Mouse (Mus musculus) T-helper 17 cell (primary cell): ENCODE results near the gene Scaf4.
"Not testable (repeated sequence)": the region's sequence is repeated elsewhere in the genome, so short reads cannot be mapped to it uniquely, and the experiment has no call there.

Source experiments
- in situ Hi-C, 2 experiments: fragments of 300-600 bp; cut with MboI, MseI; formaldehyde crosslinking; loops; 1 replicate in 1 of 2; 2 replicates in 1 of 2; pipeline ENCODE4 v1.15.1; 2025; ENCODE audit warnings: high pct_unique_total_duplicates in 2 of 2

Gene Scaf4

DNA sequence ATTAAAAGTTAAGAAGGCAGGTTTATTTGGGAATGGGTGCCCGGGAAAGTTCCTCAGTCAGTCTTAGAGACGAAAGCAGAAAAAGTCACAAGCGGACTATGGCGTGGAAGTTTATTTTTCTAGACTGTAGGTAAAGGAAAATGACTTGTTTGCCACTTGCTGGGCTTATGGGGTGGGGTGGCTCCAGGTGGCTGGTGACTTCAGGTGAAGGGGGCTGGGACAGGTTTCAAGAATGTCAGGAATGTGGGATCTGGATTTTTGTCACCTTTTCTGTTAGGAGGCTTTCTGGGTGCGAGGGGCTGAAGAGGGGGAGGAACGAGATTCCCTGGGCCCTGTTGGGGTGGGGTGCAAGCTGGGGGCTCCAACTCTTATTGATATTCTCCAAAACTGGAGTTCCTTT is 7.4 kb upstream of the Scaf4 start:
- in situ Hi-C loops, result no loop called here

- in situ Hi-C loops, result no loop called here
Measured at GRCm38 (mm10) chr16:90290962-90291361, 6.7 kb upstream of the Scaf4 start.

DNA sequence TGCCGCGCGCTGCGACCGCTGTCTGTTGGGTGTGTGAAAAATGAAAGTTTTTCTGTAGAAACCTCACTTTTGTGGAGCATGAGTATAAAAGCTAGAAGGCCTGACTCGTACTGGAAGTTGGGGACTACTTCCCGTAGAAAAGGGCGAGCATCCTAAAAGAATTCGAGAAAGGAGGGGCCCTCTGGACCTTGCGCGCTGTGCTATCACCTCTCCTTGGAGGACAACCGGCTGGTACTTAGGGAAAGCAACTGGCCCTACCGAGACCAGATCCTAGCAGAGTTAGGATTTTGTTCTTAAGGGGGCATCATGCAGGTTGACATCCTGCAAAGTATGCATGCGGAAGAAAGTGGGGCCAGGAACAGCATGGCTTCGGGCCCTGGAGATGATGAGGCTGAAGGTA is 613 bp upstream of the Scaf4 start:
- in situ Hi-C loops, result loop anchor here in 1 of 2 experiments (5.0 kb wide), 1 partner anchor 448 kb away; no protein-coding TSS in a partner anchor

GRCm38 (mm10) chr16:90283266-90283904 is 918 bp downstream of the Scaf4 start:
- in situ Hi-C loops, result no loop called here

DNA sequence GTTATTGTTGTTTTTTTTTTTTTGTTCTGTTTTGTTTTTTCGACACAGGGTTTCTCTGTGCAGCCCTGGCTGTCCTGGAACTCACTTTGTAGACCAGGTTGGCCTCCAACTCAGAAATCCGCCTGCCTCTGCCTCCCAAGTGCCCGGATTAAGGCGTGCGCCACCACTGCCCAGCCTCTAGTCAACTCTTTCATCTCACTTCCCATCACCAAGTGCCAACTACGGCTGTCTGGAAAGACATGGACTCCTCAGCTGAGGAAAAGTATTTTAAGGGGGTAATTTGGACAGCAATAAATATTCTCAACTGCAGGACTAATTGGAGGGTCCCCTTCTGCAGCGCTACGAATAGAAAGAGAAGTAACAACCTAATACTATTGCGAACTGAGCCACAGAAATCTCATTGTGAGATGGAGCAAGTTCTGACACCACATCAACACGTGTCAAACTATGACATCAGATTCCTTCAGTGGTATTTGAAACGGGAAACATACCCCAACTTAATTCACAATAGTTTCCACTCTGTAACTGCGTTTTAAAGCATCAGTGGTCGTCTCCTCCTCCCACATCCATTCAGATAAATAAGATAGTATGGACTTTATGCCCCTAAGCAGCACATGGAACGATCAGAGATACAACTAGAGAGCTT is 1.6 kb downstream of the Scaf4 start:
- in situ Hi-C loops, result no loop called here

DNA sequence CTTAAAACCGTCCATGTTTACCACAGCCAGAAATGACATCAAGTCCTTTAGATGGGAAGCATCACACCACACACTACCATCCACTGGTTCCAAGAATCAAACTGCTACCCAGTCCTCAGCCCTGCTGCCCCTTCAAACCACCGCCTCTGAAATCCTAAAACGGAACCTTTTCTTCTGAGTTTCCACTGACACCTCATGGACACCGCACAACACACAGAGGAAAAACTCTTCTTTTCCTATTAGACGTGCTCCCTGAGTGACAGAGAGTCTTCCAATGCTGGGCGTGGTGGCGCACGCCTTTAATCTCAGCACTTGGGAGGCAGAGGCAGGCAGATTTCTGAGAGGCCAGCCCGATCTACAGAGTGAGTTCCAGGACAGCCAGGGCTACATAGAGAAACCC is 2.9 kb downstream of the Scaf4 start:
- in situ Hi-C loops, result no loop called here

DNA sequence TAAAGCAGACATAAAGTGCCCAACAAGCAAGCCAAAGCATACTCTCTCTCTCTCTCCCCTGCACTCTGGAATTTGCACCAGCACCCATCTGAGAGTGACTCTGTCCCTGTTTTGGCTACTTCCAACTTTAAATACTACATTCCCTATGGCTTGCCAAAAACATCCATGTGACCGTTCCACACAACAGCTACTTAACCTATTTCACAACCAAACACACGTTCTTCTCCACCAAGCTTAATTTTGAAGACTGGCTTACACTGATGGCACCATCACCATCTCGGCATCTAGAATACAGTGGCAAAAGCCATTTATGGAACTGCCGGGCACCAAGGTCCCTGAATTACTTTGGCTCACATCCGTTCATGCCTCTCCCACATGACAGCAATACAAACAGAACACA is 3.3 kb downstream of the Scaf4 start:
- in situ Hi-C loops, result no loop called here

GRCm38 (mm10) chr16:90280515-90280914 is 3.8 kb downstream of the Scaf4 start:
- in situ Hi-C loops, result no loop called here

GRCm38 (mm10) chr16:90279058-90279457 is 5.2 kb downstream of the Scaf4 start:
- in situ Hi-C loops, result no loop called here

GRCm38 (mm10) chr16:90275521-90275920 is 8.8 kb downstream of the Scaf4 start:
- in situ Hi-C loops, result no loop called here

DNA sequence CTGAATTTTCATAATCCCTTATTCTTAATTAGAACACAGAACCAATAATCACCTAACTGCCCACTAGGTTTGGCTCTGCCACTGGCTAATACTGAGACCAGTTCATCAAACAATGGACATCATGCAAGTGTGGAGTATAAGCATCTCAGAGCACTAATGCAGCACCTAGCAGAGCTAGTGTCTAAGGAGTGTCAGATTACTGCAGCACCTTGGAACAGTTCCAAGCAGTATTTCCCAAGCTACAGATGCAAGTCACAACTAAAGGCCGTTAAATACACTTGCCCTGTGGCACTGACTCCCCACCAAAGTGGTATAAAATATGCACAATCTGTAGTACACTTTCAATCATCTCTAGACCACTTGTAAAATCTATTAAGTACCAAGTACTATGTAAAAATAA is 17.7 kb downstream of the Scaf4 start:
- in situ Hi-C loops, result loop anchor here in 1 of 2 experiments (10.0 kb wide), 1 partner anchor 1418 kb away; the partner anchor contains the start of gene Donson

DNA sequence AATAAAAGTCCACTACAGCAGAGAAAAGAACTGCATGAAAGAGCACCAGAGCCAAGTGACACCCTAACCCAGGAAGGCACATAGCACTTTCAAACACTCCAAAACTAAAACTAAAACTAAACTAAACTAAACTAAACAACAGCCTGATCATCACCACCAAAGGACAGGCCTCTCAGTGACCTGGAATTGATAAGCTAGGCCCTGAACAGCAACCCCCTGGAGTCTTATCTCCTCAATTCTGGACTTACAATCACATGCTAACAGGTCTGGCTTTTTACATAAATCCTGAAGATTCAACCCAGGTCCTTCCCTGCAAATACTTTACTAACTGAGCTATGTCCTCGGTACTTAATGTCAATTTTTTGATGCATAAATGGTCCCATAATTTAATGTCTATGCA is 19.2 kb downstream of the Scaf4 start:
- in situ Hi-C loops, result loop anchor here in 1 of 2 experiments (10.0 kb wide), 1 partner anchor 1420 kb away; the partner anchor contains the start of gene Donson

- in situ Hi-C loops, result loop anchor here in 1 of 2 experiments (10.0 kb wide), 1 partner anchor 1421 kb away; the partner anchor contains the start of gene Donson
Measured at GRCm38 (mm10) chr16:90264021-90264420, 20.3 kb downstream of the Scaf4 start.

DNA sequence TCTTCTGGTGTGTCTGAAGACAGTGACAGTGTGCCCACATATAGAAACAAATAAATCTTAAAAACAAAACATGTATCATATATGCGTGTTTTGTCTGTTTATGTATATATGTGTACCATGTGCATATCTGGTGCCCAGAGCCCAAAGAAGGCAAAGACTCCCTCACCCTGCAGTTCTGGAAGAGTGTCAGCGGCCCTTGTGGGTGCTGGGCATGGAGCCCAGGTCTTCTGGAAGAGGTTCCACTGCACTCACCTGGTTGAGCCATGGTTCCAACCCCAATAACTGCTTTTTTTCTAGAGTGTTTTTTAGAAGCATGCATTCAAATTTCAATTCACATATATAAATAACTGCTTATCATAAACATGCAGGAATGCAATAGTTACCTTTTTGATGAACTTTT is 22.5 kb downstream of the Scaf4 start:
- in situ Hi-C loops, result loop anchor here in 1 of 2 experiments (10.0 kb wide), 1 partner anchor 1423 kb away; the partner anchor contains the start of gene Donson

DNA sequence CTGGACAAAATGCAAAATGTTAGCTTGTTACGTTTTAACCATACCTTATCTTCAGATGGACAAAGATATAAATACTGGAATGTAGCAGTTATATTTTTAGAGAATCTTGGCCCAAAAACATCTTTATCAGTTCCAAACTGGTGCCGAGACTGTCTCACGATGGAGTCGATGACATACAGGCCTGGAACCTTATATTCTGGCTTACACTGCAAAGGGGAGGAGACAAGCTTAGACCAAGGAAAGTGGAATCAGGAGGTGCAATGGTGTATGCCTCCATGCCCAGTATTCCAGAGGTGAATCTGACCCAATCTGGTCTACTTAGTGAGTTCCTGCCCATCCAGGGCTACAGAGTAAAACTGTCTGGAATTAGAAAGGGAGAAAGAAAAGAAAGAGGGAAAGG is 24.2 kb downstream of the Scaf4 start:
- in situ Hi-C loops, result loop anchor here in 1 of 2 experiments (10.0 kb wide), 1 partner anchor 1425 kb away; the partner anchor contains the start of gene Donson

DNA sequence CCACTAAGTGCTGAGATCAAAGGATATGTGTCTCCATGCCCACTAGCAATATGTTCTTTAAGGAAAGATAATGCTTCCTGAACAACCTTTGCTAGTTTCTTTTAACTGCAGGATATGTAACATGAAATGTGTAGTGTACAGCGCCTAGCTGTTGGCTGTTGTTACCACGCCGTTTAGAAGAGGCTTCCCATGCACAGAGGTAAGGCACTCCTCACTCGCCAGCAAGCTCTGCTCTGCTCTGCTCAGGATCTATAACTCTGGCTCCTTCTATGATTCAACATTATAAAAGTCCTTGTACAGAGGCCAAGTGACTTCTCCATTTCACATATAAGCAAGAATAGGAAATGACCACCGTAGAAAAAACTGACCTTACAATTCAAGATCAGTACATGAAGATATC is 24.7 kb downstream of the Scaf4 start:
- in situ Hi-C loops, result loop anchor here in 1 of 2 experiments (10.0 kb wide), 1 partner anchor 1425 kb away; the partner anchor contains the start of gene Donson

- in situ Hi-C loops, result no loop called here
Measured at GRCm38 (mm10) chr16:90258950-90259349, 25.4 kb downstream of the Scaf4 start.

DNA sequence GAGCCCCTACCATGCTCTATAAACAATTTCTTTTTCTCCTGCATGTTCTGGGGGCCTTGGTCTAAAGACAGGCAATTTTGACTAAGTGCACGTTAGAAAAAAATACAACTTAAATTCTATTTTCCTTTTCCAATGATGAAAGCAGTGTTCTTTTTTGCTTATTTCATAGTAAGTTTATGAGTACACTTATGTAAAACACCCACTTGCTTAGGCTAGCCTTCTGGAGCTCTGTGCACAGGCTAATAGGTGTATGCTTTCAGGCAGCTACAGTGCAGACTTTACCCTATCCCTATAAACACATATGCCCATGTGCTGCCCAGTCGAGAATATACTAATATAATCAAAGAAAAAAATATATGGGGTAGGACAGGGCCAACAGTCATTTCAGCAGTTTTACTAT is 31.8 kb downstream of the Scaf4 start:
- in situ Hi-C loops, result no loop called here

DNA sequence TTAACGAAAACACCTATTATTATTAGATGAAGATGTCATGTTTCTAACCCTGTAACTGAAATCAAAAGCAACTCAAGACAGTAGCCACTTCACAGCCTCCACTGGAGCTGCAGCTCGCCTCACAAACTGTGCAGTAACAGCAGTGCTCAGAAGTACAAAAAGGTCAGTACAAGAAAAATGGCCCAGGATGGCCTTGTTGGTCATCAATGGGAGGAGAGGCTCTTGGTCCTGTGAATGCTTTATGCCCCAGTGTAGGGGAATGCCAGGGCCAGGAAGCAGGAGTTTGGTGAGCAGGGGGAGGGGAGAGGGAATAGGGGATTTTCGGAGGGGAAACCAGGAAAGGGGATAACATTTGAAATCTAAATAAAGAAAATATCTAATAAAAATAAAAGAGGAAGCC is 33.0 kb downstream of the Scaf4 start:
- in situ Hi-C loops, result not testable (repeated sequence)

- in situ Hi-C loops, result no loop called here
Measured at GRCm38 (mm10) chr16:90250099-90250498, 34.2 kb downstream of the Scaf4 start.

- in situ Hi-C loops, result loop anchor here in 1 of 2 experiments (25.0 kb wide), 1 partner anchor 1395 kb away; the partner anchor contains the start of genes Gart and Son
Measured at GRCm38 (mm10) chr16:90242426-90243304, 41.6 kb downstream of the Scaf4 start.

DNA sequence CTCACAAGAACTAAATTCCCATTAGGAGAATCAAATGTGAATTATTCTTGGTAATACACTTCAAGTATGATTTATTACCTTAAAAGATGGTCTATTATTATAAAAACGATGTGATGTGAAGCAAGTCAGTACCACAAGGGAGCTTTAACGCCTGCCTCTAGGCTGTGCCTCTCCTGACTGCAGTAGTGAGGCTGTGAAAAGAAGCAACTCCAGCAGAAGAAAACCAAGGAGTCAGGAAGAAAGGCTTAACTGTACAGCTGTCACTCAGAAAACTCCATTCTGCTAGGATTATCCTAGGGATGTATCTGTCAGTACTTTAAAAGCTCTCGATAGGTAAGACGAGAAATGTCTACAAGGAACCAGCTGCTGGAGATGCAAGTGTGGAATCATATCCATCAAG is 42.4 kb downstream of the Scaf4 start:
- in situ Hi-C loops, result loop anchor here in 1 of 2 experiments (25.0 kb wide), 1 partner anchor 1395 kb away; the partner anchor contains the start of genes Gart and Son
